Mouse (Mus musculus): ENCODE measurements around the gene Lhx6.

Gene Lhx6

DNA sequence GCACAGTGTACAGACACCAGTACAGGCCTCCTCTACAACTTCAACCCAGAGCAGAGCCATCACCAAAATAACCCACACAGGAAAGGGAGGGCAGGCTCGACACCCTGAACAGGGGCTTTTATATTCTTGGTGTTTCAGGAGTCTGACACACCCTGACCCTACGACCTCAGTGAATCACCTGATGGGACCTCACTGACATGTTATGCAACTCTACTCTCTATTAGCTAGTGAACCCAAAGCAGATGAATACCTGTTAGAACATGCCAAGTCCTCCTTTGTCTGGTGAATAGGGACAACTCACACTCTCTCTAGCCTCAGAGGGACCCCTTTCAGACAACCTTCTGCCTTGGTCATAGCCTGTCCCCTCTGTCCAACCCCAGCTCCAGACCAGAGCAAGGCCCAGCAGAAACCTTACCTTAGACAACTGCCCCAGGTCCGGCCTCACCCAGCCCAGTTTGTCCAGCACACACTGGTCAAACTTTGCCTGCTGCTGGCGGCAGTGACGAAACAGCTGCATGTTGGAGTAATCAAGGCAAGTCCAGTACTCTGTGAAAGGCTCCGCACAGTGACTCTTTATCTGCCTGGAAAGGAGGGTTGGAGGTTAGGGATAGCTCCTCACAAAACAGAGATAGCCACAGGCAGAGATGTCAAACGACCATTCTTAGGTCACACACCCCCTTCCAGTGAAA is 65.8 kb downstream of the Lhx6 start:
- DNase-seq (ENCODE audit: extremely low spot score, low spot score) = no peak

DNA sequence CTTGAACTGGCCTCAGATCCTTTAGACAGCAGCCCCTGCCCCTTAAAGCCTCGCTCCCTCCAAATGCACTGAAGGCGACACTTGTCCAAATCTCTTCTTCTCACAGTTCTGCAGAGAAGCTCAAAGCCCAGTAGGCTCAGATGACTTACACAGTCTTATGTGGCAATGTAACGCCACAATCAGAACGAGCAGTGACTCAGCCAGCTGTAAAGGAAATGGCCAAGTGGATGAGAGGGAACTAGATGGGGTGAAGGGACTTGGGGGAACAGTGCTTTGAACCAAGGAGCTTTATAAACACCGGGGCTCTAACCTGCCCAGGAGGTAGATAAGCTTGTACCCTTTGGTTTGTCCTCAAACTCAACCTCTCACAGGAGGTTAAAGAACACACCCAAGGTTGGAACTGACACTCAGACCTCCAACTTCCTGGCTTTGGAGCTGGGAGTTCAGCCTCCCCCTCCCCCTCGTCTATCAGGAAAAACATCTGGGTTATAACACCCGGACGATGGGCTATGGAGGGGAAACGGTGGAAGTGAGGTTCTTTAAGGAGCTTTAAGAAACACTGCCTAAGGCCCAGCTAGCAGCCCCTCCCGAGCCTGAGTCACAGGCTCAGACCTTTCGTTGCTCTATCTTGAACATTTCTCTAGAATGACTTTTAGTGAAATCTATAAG is 69.7 kb downstream of the Lhx6 start:
- no peak for DNase-seq (ENCODE audit: extremely low spot score, low spot score)

DNA sequence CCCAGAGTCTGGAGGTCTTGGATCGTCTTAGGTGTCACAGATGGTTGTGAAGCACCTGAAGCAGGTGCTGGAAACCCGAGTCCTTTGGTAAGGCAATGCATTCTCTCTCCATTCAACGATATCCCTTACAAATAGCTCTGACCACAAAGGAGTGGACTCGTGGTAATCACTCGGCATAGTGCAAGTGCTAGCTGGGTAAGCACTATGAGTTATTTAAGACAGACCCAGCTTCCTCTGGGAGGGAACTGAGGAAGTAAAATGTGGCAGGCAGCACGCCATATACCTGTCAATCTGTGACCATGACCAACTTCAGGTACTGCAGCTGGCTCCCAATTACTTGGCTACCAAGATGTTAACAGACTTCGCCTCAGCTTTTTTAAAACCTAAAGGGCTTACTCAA is 70.3 kb downstream of the Lhx6 start:
- DNase-seq (ENCODE audit: extremely low spot score, low spot score) = no peak

DNA sequence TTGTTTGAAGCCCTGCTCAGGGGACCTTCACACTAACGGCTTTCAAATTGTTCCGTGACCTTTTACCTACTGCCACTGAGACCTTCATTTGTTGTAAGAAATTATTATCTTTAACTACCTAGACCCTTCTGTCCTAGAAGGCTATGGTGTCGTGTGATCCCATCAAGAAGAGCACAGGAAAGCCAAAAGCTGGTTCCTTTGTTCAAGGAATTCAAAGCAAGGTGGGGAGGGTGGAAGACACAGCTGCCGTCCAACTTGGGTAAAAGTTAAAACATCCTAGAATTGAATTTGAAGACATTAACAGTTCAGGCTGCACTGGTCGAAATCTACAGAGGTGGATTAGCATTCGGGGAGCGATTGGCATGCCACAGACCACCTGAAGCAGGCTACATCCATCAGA is 71.2 kb downstream of the Lhx6 start:
- no peak for DNase-seq (ENCODE audit: extremely low spot score, low spot score)

DNA sequence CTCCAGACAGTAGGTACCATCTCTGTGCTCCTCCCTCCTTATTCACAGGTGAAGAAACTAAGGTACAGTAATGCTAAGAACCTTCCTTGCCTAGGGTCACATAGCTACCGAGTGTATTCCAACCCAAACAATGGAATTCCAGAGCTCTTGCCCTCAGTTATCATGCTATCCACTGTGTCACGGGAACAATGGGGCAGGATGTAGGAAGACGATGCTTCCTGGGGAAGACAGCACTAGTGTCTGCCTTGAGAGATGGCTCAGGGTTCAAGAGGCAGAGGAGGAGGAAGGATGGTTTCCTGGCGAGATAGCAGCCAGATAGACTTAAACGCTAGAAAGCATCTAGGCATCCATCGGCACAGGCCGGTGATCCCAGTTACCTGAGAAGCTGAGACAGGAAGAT is 72.3 kb downstream of the Lhx6 start:
- no peak for DNase-seq (ENCODE audit: extremely low spot score, low spot score)

All from neural tube, embryonic 10.5 days (tissue).